Mouse (Mus musculus) MEL (cell line): Measurements from ENCODE around the gene Lhx3. TPM values are rescaled to one million over a fixed set of nuclear protein-coding genes. Genes with fewer than 3 reads are reported as not detected.
A peak's percentile ranks its signal among the peaks of the same experiment; 100 is the strongest.

Experiments used
- DNase-seq: peaks from one replicate; pipeline ENCODE4 v3.0.0; 2011; ENCODE audit warnings: low read depth, low spot score
- H3K27ac ChIP-seq: 2 replicates; pipeline ENCODE4 v1.5.1; 2012; ENCODE audit warnings: low read depth, mild to moderate bottlenecking, control low read depth, low read length, moderate library complexity; ENCODE audit not compliant: control insufficient read depth
- H3K27me3 ChIP-seq, 2 experiments: fragments of 150-350 bp in 1 of 2; sonication (generic) in 1 of 2; 2 replicates each; pipeline ENCODE4 v1.6.1; 2012; ENCODE audit warnings: low read length in 2 of 2, mild to moderate bottlenecking in 2 of 2, improper control_type of control experiment in 1 of 2, moderate library complexity in 1 of 2; ENCODE audit not compliant: insufficient read depth in 2 of 2, control insufficient read depth in 1 of 2
- H3K36me3 ChIP-seq, 2 experiments: 2 replicates each; pipeline ENCODE4 v1.6.1; 2012 to 2014; ENCODE audit warnings: low read length in 2 of 2, improper control_type of control experiment in 1 of 2, inconsistent platforms in 1 of 2, mild to moderate bottlenecking in 1 of 2; ENCODE audit not compliant: insufficient read depth in 2 of 2, control insufficient read depth in 1 of 2
- H3K4me1 ChIP-seq, 2 experiments: fragments of 150-350 bp in 1 of 2; sonication (generic) in 1 of 2; 2 replicates each; pipeline ENCODE4 v1.6.1; 2012; ENCODE audit warnings: low read length in 2 of 2, improper control_type of control experiment in 1 of 2, mild to moderate bottlenecking in 1 of 2; ENCODE audit not compliant: insufficient read depth in 2 of 2, control insufficient read depth in 1 of 2
- H3K4me3 ChIP-seq, 2 experiments: fragments of 150-350 bp in 1 of 2; sonication (generic) in 1 of 2; 2 replicates each; pipeline ENCODE4 v1.5.1; 2012; ENCODE audit warnings: low read depth in 2 of 2, low read length in 2 of 2, mild to moderate bottlenecking in 2 of 2, moderate library complexity in 2 of 2, control low read depth in 1 of 2, improper control_type of control experiment in 1 of 2; ENCODE audit not compliant: control insufficient read depth in 1 of 2, insufficient read depth in 1 of 2
- H3K79me2 ChIP-seq: 2 replicates; pipeline ENCODE4 v1.6.1; 2012; ENCODE audit warnings: mild to moderate bottlenecking, low read length, moderate library complexity; ENCODE audit not compliant: control insufficient read depth, poor library complexity, insufficient read depth
- H3K9ac ChIP-seq: 2 replicates; pipeline ENCODE4 v1.6.1; 2012; ENCODE audit warnings: low read depth, mild to moderate bottlenecking, control low read depth, low read length, moderate library complexity; ENCODE audit not compliant: control insufficient read depth, poor library complexity, severe bottlenecking
- H3K9me3 ChIP-seq: fragments of 150-350 bp; sonication (generic); replicated peaks from 2 replicates; pipeline ENCODE4 v1.6.1; 2012; ENCODE audit warnings: mild to moderate bottlenecking, low read length, improper control_type of control experiment, moderate library complexity; ENCODE audit not compliant: insufficient read depth
- CHD1 ChIP-seq: IDR thresholded peaks from 2 replicates; pipeline ENCODE4 v1.6.1; 2012; ENCODE audit warnings: low read depth, mild to moderate bottlenecking, inconsistent platforms, low read length, improper control_type of control experiment
- E2F4 ChIP-seq: IDR thresholded peaks from 2 replicates; pipeline ENCODE4 v1.6.1; 2011; ENCODE audit warnings: low read depth, low read length, improper control_type of control experiment, borderline replicate concordance
- ELF1 ChIP-seq: IDR thresholded peaks from 2 replicates; pipeline ENCODE4 v1.6.1; 2014; ENCODE audit warnings: low read depth, mild to moderate bottlenecking, inconsistent platforms, low read length, improper control_type of control experiment, moderate library complexity
- EP300 ChIP-seq, 2 experiments: IDR thresholded peaks; 2 replicates each; pipeline ENCODE4 v1.6.1; 2011; ENCODE audit warnings: improper control_type of control experiment in 2 of 2, low read length in 2 of 2, low read depth in 1 of 2, mild to moderate bottlenecking in 1 of 2
- ETS1 ChIP-seq: IDR thresholded peaks from 2 replicates; pipeline ENCODE4 v1.6.1; 2012; ENCODE audit warnings: low read depth, mild to moderate bottlenecking, inconsistent platforms, low read length, improper control_type of control experiment, moderate library complexity
- MAX ChIP-seq: IDR thresholded peaks from 2 replicates; pipeline ENCODE4 v1.6.1; 2011; ENCODE audit warnings: low read length, improper control_type of control experiment
- MAZ ChIP-seq: IDR thresholded peaks from 2 replicates; pipeline ENCODE4 v1.6.1; 2012; ENCODE audit warnings: low read depth, mild to moderate bottlenecking, inconsistent platforms, low read length, improper control_type of control experiment
- MXI1 ChIP-seq: IDR thresholded peaks from 2 replicates; pipeline ENCODE4 v1.6.1; 2011; ENCODE audit warnings: mild to moderate bottlenecking, low read depth, low read length, improper control_type of control experiment
- MYC ChIP-seq: IDR thresholded peaks from 2 replicates; pipeline ENCODE4 v1.6.1; 2011; ENCODE audit warnings: low read depth, mild to moderate bottlenecking, low read length, improper control_type of control experiment, moderate library complexity
- NELFE ChIP-seq: IDR thresholded peaks from 2 replicates; pipeline ENCODE4 v1.6.1; 2011; ENCODE audit warnings: low read depth, low read length, improper control_type of control experiment
- NRF1 ChIP-seq: IDR thresholded peaks from 2 replicates; pipeline ENCODE4 v1.6.1; 2014; ENCODE audit warnings: low read depth, mild to moderate bottlenecking, inconsistent platforms, low read length, improper control_type of control experiment, moderate library complexity; ENCODE audit not compliant: poor library complexity, insufficient read depth, severe bottlenecking
- POLR2A ChIP-seq, 2 experiments: IDR thresholded peaks; 2 replicates each; pipeline ENCODE4 v1.6.1; 2011 to 2012; ENCODE audit warnings: low read length in 2 of 2, mild to moderate bottlenecking in 2 of 2, control low read depth in 1 of 2, improper control_type of control experiment in 1 of 2, low read depth in 1 of 2, moderate library complexity in 1 of 2; ENCODE audit not compliant: control insufficient read depth in 1 of 2, insufficient read depth in 1 of 2, poor library complexity in 1 of 2
- POLR2AphosphoS2 ChIP-seq: IDR thresholded peaks from 2 replicates; pipeline ENCODE4 v1.6.1; 2011; ENCODE audit warnings: low read length, improper control_type of control experiment
- POLR2AphosphoS5 ChIP-seq: IDR thresholded peaks from 2 replicates; pipeline ENCODE4 v1.6.1; 2012; ENCODE audit warnings: low read depth, borderline replicate concordance, mild to moderate bottlenecking, inconsistent platforms, low read length, moderate library complexity, mixed read lengths
- RAD21 ChIP-seq: IDR thresholded peaks from 2 replicates; pipeline ENCODE4 v1.6.1; 2011; ENCODE audit warnings: mild to moderate bottlenecking, low read depth, low read length, improper control_type of control experiment
- RCOR1 ChIP-seq: IDR thresholded peaks from 2 replicates; pipeline ENCODE4 v1.6.1; 2012; ENCODE audit warnings: low read depth, mild to moderate bottlenecking, inconsistent platforms, low read length, improper control_type of control experiment
- TAL1 ChIP-seq: IDR thresholded peaks from 2 replicates; pipeline ENCODE4 v1.6.1; 2012; ENCODE audit warnings: mild to moderate bottlenecking, inconsistent platforms, low read length, moderate library complexity, mixed read lengths
- UBTF ChIP-seq: IDR thresholded peaks from 2 replicates; pipeline ENCODE4 v1.6.1; 2012; ENCODE audit warnings: low read depth, mild to moderate bottlenecking, inconsistent platforms, low read length, improper control_type of control experiment, moderate library complexity, borderline replicate concordance; ENCODE audit not compliant: insufficient read depth
- USF2 ChIP-seq, 2 experiments: IDR thresholded peaks; 2 replicates each; pipeline ENCODE4 v1.6.1; 2011 to 2012; ENCODE audit warnings: improper control_type of control experiment in 2 of 2, low read length in 2 of 2, borderline replicate concordance in 1 of 2, inconsistent platforms in 1 of 2, low read depth in 1 of 2, mild to moderate bottlenecking in 1 of 2; ENCODE audit not compliant: insufficient read depth in 1 of 2
- ZMIZ1 ChIP-seq: IDR thresholded peaks from 2 replicates; pipeline ENCODE4 v1.6.1; 2012; ENCODE audit warnings: low read depth, mild to moderate bottlenecking, inconsistent platforms, low read length, improper control_type of control experiment, moderate library complexity
- ZNF384 ChIP-seq: IDR thresholded peaks from 2 replicates; pipeline ENCODE4 v1.6.1; 2012; ENCODE audit warnings: low read depth, mild to moderate bottlenecking, inconsistent platforms, low read length, improper control_type of control experiment
- polyA plus RNA-seq, 2 experiments: library from polyadenylated mRNA; stranded (reverse) in 1 of 2; unstranded in 1 of 2; fragments of >175 nt in 1 of 2; fragments of >200 nt in 1 of 2; gene quantifications; 2 replicates each; pipeline versions ENCODE4 v1.2.1 to v1.2.4; 2012; ENCODE audit warnings: low replicate concordance in 2 of 2, low read depth in 1 of 2; ENCODE audit not compliant: insufficient read length in 2 of 2, insufficient read depth in 1 of 2, missing spikeins in 1 of 2
- total RNA-seq: library from RNA; depleted of rRNA; stranded (reverse); fragments of 300-350 nt; gene quantifications from 2 replicates; pipeline ENCODE4 v1.2.3, GENCODE M21; 2012

Gene Lhx3
- total and polyA plus RNA-seq, 3 experiments: not detected

- H3K4me3 ChIP-seq: peak overlapping the region; percentile 74 to 89
- peak overlapping the region; percentile 11; the same call in 1 of the 2 replicates for H3K27ac ChIP-seq
- H3K9ac ChIP-seq: peak overlapping the region; percentile 94
- H3K79me2 ChIP-seq: peaks cover 9% of the 10 kb centered on the region
- H3K27me3 ChIP-seq: peaks cover 5% of the 10 kb centered on the region in 2 experiments; a peak in 3 of 4 replicates
- H3K4me1 ChIP-seq: peaks cover 5 to 23% of the 10 kb centered on the region in 2 experiments; a peak in 3 of 4 replicates
- peak; percentile 59 for DNase-seq
- no peaks in the 10 kb centered on the region for H3K9me3 ChIP-seq
- H3K36me3 ChIP-seq: peaks cover 0 to 24% of the 10 kb centered on the region in 2 experiments; a peak in 2 of 4 replicates
- TF ChIP-seq POLR2AphosphoS2 (0 out of 2 replicates have a peak, but pooled peaks have one; percentile 11), MXI1 (peak; percentile 89), MYC (peak; percentile 39; the same call in 1 of the 2 replicates), MAZ (no peak), CHD1 (no peak)
These were observed 28.7 kb upstream of the Lhx3 start for GRCm38 (mm10) chr2:26236681-26237289.

- Histone ChIP-seq H3K9me3 (no peaks in the 10 kb centered on the region), H3K27me3 (no peaks in the 10 kb centered on the region), H3K79me2 (peaks cover 9% of the 10 kb centered on the region), H3K36me3 (peaks cover 0 to 24% of the 10 kb centered on the region in 2 experiments; a peak in 2 of 4 replicates), H3K9ac (no peak overlapping the region), H3K27ac (peak overlapping the region; percentile 37; the same call in 1 of the 2 replicates), H3K4me1 (peaks cover 5 to 23% of the 10 kb centered on the region in 2 experiments; a peak in 3 of 4 replicates), H3K4me3 (no peak overlapping the region)
- TF ChIP-seq ZNF384: no peak
- no peak for TF ChIP-seq POLR2AphosphoS5
- no peak for TF ChIP-seq EP300 (IDR thresholded peaks at IDR 0.05; ENCODE audit: low read depth in 1 of 2, low read length in 2 of 2)
- no peak for TF ChIP-seq ETS1
- no peak for TF ChIP-seq ELF1
- TF ChIP-seq MAX: no peak
- no peak for TF ChIP-seq MAZ
- no peak for TF ChIP-seq NELFE
- no peak for TF ChIP-seq TAL1
- TF ChIP-seq UBTF: no peak
- TF ChIP-seq POLR2A (IDR thresholded peaks at IDR 0.05; ENCODE audit: control insufficient read depth in 1 of 2, insufficient read depth in 1 of 2, low read depth in 1 of 2, low read length in 2 of 2, poor library complexity in 1 of 2): no peak
- TF ChIP-seq USF2 (IDR thresholded peaks at IDR 0.05; ENCODE audit: borderline replicate concordance in 1 of 2, insufficient read depth in 1 of 2, low read depth in 1 of 2, low read length in 2 of 2): no peak
- no peak for TF ChIP-seq E2F4
- TF ChIP-seq MXI1: no peak
- no peak for TF ChIP-seq RAD21
- no peak for TF ChIP-seq ZMIZ1
- TF ChIP-seq MYC: no peak
- TF ChIP-seq RCOR1: no peak
- TF ChIP-seq NRF1: no peak
- peak; percentile 14 for DNase-seq
These were observed 26.7 kb upstream of the Lhx3 start for GRCm38 (mm10) chr2:26234771-26235170.
